Mouse (Mus musculus): ENCODE results near the gene Efcab8.

DNA sequence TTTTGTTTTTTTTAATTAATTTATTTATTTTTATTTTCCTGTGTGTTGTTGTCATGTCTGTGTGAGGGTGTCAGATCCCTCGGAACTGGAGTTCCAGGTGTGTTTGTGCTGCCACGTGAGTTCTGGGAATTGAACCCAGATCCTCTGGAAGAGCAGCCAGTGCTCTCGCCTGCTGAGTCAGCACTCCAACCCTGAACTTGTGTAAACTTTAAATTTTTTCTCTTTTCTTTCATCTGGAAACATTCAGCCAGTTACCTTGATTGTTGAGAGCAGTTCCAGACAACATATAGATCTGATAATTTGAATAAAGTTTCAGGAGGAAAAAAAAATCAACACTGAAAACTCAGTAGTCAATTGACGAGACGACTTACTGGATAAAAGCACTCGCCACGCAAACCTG, 49.0 kb downstream of the Efcab8 start:
- TF ChIP-seq CTCF (IDR thresholded peaks at IDR 0.05 in 2 of 3, conservative IDR thresholded peaks at IDR 0.05 in 1 of 3; ENCODE audit: control insufficient read depth in 1 of 3, insufficient read depth in 1 of 3, low read depth in 2 of 3, low read length in 3 of 3, poor library complexity in 1 of 3, severe bottlenecking in 1 of 3), result no peak
- no peak for TF ChIP-seq MAX (IDR thresholded peaks at IDR 0.05; ENCODE audit: low read length)
- TF ChIP-seq GATA1 (IDR thresholded peaks at IDR 0.05; ENCODE audit: low read depth, low read length), result no peak
- no peak for TF ChIP-seq USF1 (IDR thresholded peaks at IDR 0.05; ENCODE audit: low read depth, low read length)
- TF ChIP-seq TAL1 (IDR thresholded peaks at IDR 0.05; ENCODE audit: low read length), result no peak
- no peak for TF ChIP-seq CHD1 (IDR thresholded peaks at IDR 0.05; ENCODE audit: low read depth, low read length)
- TF ChIP-seq MYB (IDR thresholded peaks at IDR 0.05; ENCODE audit: low read depth, low read length), result no peak
- no peak for TF ChIP-seq EP300 (IDR thresholded peaks at IDR 0.05; ENCODE audit: low read depth in 1 of 2, low read length in 2 of 2)
- no peak for TF ChIP-seq NRF1 (IDR thresholded peaks at IDR 0.05; ENCODE audit: insufficient read depth, low read depth, low read length, poor library complexity, severe bottlenecking)
- TF ChIP-seq POLR2A (IDR thresholded peaks at IDR 0.05; ENCODE audit: control insufficient read depth in 1 of 2, insufficient read depth in 1 of 2, low read depth in 1 of 2, low read length in 2 of 2, poor library complexity in 1 of 2), result no peak
- no peak for TF ChIP-seq ETS1 (IDR thresholded peaks at IDR 0.05; ENCODE audit: low read depth, low read length)
- no peak for TF ChIP-seq BHLHE40 (IDR thresholded peaks at IDR 0.05; ENCODE audit: borderline replicate concordance, low read depth, low read length)
- TF ChIP-seq KAT2A (conservative IDR thresholded peaks at IDR 0.05; ENCODE audit: low read depth, low read length), result no peak

Data from MEL (cell line).